Mouse (Mus musculus): ENCODE measurements around the gene CK137956. TPM values are rescaled to one million over a fixed set of nuclear protein-coding genes. Genes with fewer than 3 reads are reported as not detected.
A peak's percentile ranks its signal among the peaks of the same experiment; 100 is the strongest.

CK137956 gene
- total RNA-seq (2014; rRNA removed): 2.7 and 3.2 TPM in 2 replicates
- polyA plus RNA-seq (2015; fragmentation: Nextera tagmentation; extraction: Ambion mirVana): 2.1 and 2.3 TPM in 2 replicates

GRCm38 (mm10) chr4:127970901-127971868 is at the start of gene CK137956:
TSS of gene CK137956 (minus strand) at chr4:127970951.
- peak; percentile 63 for TF ChIP-seq CTCF (IDR thresholded peaks at IDR 0.05)
- no peaks in the 10 kb centered on the region for H3K36me3 ChIP-seq (ENCODE audit: insufficient read depth, low read length)
- H3K4me3 ChIP-seq (ENCODE audit: low read depth, low read length): no peak within 1 kb of the TSS
- H3K4me1 ChIP-seq (ENCODE audit: insufficient read depth, low read length): no peaks in the 10 kb centered on the region; the same call in none of the 2 replicates
- no peak within 1 kb of the TSS for H3K9ac ChIP-seq (replicated peaks; ENCODE audit: low read length, poor library complexity, severe bottlenecking)
- WGBS: 7% methylated on average over 38 of the region's 39 CpGs
- H3K9me3 ChIP-seq (ENCODE audit: low read length): no peaks in the 10 kb centered on the region
- DNase-seq (ENCODE audit: low spot score): peak; percentile 60
- 0 out of 2 replicates have a peak, but pooled peaks have one; percentile 44 for ATAC-seq (ENCODE audit: low FRiP score)
- no peak within 1 kb of the TSS for H3K27ac ChIP-seq (ENCODE audit: low read depth, low read length)
- 0 out of 2 replicates have a peak, but pooled peaks cover 11% of the 10 kb centered on the region for H3K27me3 ChIP-seq (ENCODE audit: insufficient read depth, low read length)
- peak within 1 kb of the TSS; percentile 25 for H3K4me2 ChIP-seq (ENCODE audit: low read depth, low read length, poor library complexity, severe bottlenecking)

DNA sequence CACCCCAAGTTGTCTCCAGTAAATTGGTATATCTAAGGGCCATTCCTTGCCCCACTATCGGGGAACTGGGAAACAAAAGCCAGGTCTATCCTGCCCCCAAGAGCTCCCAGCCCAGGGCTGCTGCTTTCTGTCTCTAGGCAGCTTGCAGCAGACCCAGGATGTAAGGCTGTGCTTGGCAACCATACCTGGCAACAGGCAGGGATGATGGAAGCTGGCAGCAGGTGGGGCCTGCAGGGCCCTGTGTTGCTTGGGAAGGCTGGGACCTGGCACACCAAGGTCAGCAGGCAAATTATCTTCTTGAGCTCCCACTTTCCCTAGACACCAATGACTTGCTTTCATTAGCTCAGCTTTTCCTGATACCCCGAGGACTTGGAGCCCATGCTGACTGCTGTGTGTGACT is 48.7 kb upstream of the CK137956 start:
- H3K27ac ChIP-seq (ENCODE audit: low read depth, low read length): no peak overlapping the region
- DNase-seq (ENCODE audit: low spot score): no peak
- no peak overlapping the region for H3K4me2 ChIP-seq (ENCODE audit: low read depth, low read length, poor library complexity, severe bottlenecking)
- ATAC-seq (ENCODE audit: low FRiP score): no peak
- no peak overlapping the region for H3K4me3 ChIP-seq (ENCODE audit: low read depth, low read length)
- no peaks in the 10 kb centered on the region for H3K36me3 ChIP-seq (ENCODE audit: insufficient read depth, low read length)
- H3K4me1 ChIP-seq (ENCODE audit: insufficient read depth, low read length): peaks cover 2% of the 10 kb centered on the region; the same call in 1 of the 2 replicates
- WGBS: 55% methylated on average over 2 of the region's 2 CpGs
- H3K27me3 ChIP-seq (ENCODE audit: insufficient read depth, low read length): no peaks in the 10 kb centered on the region
- no peaks in the 10 kb centered on the region for H3K9me3 ChIP-seq (ENCODE audit: low read length)
- TF ChIP-seq CTCF (IDR thresholded peaks at IDR 0.05): no peak
- H3K9ac ChIP-seq (replicated peaks; ENCODE audit: low read length, poor library complexity, severe bottlenecking): no peak overlapping the region

DNA sequence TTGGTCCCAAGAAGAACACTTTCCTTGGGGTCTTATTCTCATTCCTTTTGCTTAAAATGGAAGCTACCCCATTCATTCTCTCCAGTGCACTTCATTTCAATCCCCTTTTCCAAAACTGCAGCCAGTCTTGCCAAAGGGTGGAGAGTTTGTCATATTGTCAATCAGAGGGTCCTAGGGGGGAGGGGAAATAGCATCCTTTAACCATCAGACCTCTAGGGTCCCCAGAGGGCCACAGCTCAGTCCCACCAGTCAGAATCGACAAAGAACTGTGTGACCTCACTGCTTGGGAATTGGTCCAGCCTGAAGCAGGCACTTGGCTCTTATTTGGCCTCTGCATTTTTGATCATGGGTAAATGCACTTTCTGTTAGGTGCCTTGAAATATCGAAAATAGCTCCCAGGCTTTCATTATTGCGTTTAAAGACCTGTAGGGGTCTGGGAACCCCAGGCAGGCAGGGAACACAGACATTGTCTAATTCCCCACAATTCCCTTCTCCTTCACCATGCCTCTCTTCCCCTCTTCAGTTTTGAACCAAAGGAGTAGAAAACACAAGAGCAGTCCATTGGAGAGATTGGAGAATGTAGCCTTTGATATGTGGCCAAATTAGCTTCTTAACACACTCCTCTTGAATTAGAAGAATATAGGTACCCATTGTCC is 34.2 kb upstream of the CK137956 start:
- DNase-seq (ENCODE audit: low spot score) (peak; percentile 12), ATAC-seq (ENCODE audit: low FRiP score) (no peak)
- Histone ChIP-seq H3K27me3 (ENCODE audit: insufficient read depth, low read length) (no peaks in the 10 kb centered on the region), H3K4me1 (ENCODE audit: insufficient read depth, low read length) (no peaks in the 10 kb centered on the region), H3K27ac (ENCODE audit: low read depth, low read length) (no peak overlapping the region), H3K9me3 (ENCODE audit: low read length) (no peaks in the 10 kb centered on the region), H3K36me3 (ENCODE audit: insufficient read depth, low read length) (no peaks in the 10 kb centered on the region), H3K4me2 (ENCODE audit: low read depth, low read length, poor library complexity, severe bottlenecking) (no peak overlapping the region), H3K4me3 (ENCODE audit: low read depth, low read length) (no peak overlapping the region), H3K9ac (replicated peaks; ENCODE audit: low read length, poor library complexity, severe bottlenecking) (no peak overlapping the region)
- WGBS: 75% methylated on average over 3 of the region's 3 CpGs
- no peak for TF ChIP-seq CTCF (IDR thresholded peaks at IDR 0.05)

GRCm38 (mm10) chr4:128002638-128003101 is 31.9 kb upstream of the CK137956 start:
- no peaks in the 10 kb centered on the region for H3K27me3 ChIP-seq (ENCODE audit: insufficient read depth, low read length)
- no peaks in the 10 kb centered on the region for H3K4me1 ChIP-seq (ENCODE audit: insufficient read depth, low read length)
- H3K4me3 ChIP-seq (ENCODE audit: low read depth, low read length): no peak overlapping the region
- H3K9ac ChIP-seq (replicated peaks; ENCODE audit: low read length, poor library complexity, severe bottlenecking): no peak overlapping the region
- ATAC-seq (ENCODE audit: low FRiP score) (peak; percentile 47; the same call in 1 of the 2 replicates), DNase-seq (ENCODE audit: low spot score) (peak; percentile 61)
- H3K4me2 ChIP-seq (ENCODE audit: low read depth, low read length, poor library complexity, severe bottlenecking): no peak overlapping the region
- H3K36me3 ChIP-seq (ENCODE audit: insufficient read depth, low read length): no peaks in the 10 kb centered on the region
- TF ChIP-seq CTCF (IDR thresholded peaks at IDR 0.05): no peak
- no peak overlapping the region; the same call in 1 of the 2 replicates for H3K27ac ChIP-seq (ENCODE audit: low read depth, low read length)
- 76% methylated on average over 4 of the region's 4 CpGs for WGBS
- no peaks in the 10 kb centered on the region for H3K9me3 ChIP-seq (ENCODE audit: low read length)

DNA sequence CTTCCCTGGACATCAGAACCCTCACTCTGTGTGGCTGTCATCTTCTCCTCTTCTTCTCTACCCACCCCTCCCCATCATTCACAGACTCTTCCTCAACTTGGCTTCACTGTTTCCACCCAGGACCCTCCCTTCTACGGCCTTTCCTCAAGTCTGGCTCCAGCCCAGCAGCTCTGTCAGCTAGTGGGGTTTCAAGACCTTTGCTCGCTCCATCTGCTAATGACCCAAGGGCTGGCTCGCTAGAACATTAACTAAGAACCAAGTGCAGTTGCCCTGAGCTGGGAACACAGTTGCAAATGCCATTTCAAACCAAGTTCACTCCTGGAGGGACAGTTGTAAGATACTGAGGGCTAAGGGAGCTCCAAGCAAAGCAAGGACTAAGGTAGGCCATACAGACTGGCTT is 28.5 kb upstream of the CK137956 start:
- H3K27me3 ChIP-seq (ENCODE audit: insufficient read depth, low read length): no peaks in the 10 kb centered on the region
- H3K4me3 ChIP-seq (ENCODE audit: low read depth, low read length): no peak overlapping the region
- DNase-seq (ENCODE audit: low spot score) (no peak), ATAC-seq (ENCODE audit: low FRiP score) (no peak)
- 80% methylated on average over 3 of the region's 3 CpGs for WGBS
- H3K9me3 ChIP-seq (ENCODE audit: low read length): no peaks in the 10 kb centered on the region
- no peak for TF ChIP-seq CTCF (IDR thresholded peaks at IDR 0.05)
- no peaks in the 10 kb centered on the region; the same call in 1 of the 2 replicates for H3K4me1 ChIP-seq (ENCODE audit: insufficient read depth, low read length)
- no peak overlapping the region for H3K4me2 ChIP-seq (ENCODE audit: low read depth, low read length, poor library complexity, severe bottlenecking)
- H3K36me3 ChIP-seq (ENCODE audit: insufficient read depth, low read length): no peaks in the 10 kb centered on the region
- H3K27ac ChIP-seq (ENCODE audit: low read depth, low read length): no peak overlapping the region
- H3K9ac ChIP-seq (replicated peaks; ENCODE audit: low read length, poor library complexity, severe bottlenecking): no peak overlapping the region
